Mouse (Mus musculus): Measurements from ENCODE around the gene Dnmt3a. TPM values are rescaled to one million over a fixed set of nuclear protein-coding genes. Genes with fewer than 3 reads are reported as not detected.
A peak's percentile ranks its signal among the peaks of the same experiment; 100 is the strongest.

Dnmt3a gene
- polyA plus RNA-seq, 1 experiment from 2014 or later: 13.3 TPM

- TF ChIP-seq CTCF (IDR thresholded peaks at IDR 0.05): no peak
- in situ Hi-C loops (cut with MboI; ENCODE audit: low pct_unique_long_range_greater_than_20kb): no loop called here
- DNase-seq (ENCODE audit: low read depth, low spot score) (no peak), ATAC-seq (no peak)
- ChIA-PET POLR2A (no interaction called here), CTCF (interaction anchor here (0.9 kb wide), 2 partner anchors 11 to 35 kb away, joined by 3 read pairs; partner anchors contain the start of gene Dnmt3a)
- H3K27me3 ChIP-seq: no peaks in the 10 kb centered on the region
Observed at GRCm38 (mm10) chr12:3817033-3817432, 11.2 kb downstream of the Dnmt3a start.

- CTCF ChIA-PET: interaction anchor here (0.9 kb wide), 1 partner anchor 36 kb away, joined by 3 read pairs; no protein-coding TSS in a partner anchor
- TF ChIP-seq CTCF (IDR thresholded peaks at IDR 0.05): no peak
- POLR2A ChIA-PET: interaction anchor here (1.6 kb wide), 1 partner anchor 8 kb away, joined by 4 read pairs; no protein-coding TSS in a partner anchor
- DNase-seq (ENCODE audit: low read depth, low spot score): no peak
- no peaks in the 10 kb centered on the region for H3K27me3 ChIP-seq
- ATAC-seq: no peak
- in situ Hi-C loops (cut with MboI; ENCODE audit: low pct_unique_long_range_greater_than_20kb): no loop called here
Observed at GRCm38 (mm10) chr12:3817566-3817965, 11.8 kb downstream of the Dnmt3a start.

- no peaks in the 10 kb centered on the region for H3K27me3 ChIP-seq
- in situ Hi-C loops (cut with MboI; ENCODE audit: low pct_unique_long_range_greater_than_20kb): no loop called here
- ATAC-seq (no peak), DNase-seq (ENCODE audit: low read depth, low spot score) (no peak)
- ChIA-PET POLR2A (no interaction called here), CTCF (no interaction called here)
- no peak for TF ChIP-seq CTCF (IDR thresholded peaks at IDR 0.05)
Observed at GRCm38 (mm10) chr12:3819899-3820298, 14.1 kb downstream of the Dnmt3a start.

GRCm38 (mm10) chr12:3823408-3823807 lies 17.6 kb downstream of the Dnmt3a start:
- ChIA-PET CTCF (no interaction called here), POLR2A (interaction anchor here (0.6 kb wide), 1 partner anchor 425 kb away, joined by 4 read pairs; no protein-coding TSS in a partner anchor)
- no peaks in the 10 kb centered on the region for H3K27me3 ChIP-seq
- no peak for ATAC-seq
- no peak for TF ChIP-seq CTCF (IDR thresholded peaks at IDR 0.05)
- no peak for DNase-seq (ENCODE audit: low read depth, low spot score)
- in situ Hi-C loops (cut with MboI; ENCODE audit: low pct_unique_long_range_greater_than_20kb): no loop called here

- no peak for TF ChIP-seq CTCF (IDR thresholded peaks at IDR 0.05)
- CTCF ChIA-PET: no interaction called here
- POLR2A ChIA-PET: interaction anchor here (0.9 kb wide), 2 partner anchors 9 to 14 kb away, joined by 4 read pairs; no protein-coding TSS in a partner anchor
- in situ Hi-C loops (cut with MboI; ENCODE audit: low pct_unique_long_range_greater_than_20kb): no loop called here
- no peaks in the 10 kb centered on the region for H3K27me3 ChIP-seq
- DNase-seq (ENCODE audit: low read depth, low spot score) (no peak), ATAC-seq (peak; percentile 51)
Observed at GRCm38 (mm10) chr12:3824906-3825713, 19.3 kb downstream of the Dnmt3a start.

DNA sequence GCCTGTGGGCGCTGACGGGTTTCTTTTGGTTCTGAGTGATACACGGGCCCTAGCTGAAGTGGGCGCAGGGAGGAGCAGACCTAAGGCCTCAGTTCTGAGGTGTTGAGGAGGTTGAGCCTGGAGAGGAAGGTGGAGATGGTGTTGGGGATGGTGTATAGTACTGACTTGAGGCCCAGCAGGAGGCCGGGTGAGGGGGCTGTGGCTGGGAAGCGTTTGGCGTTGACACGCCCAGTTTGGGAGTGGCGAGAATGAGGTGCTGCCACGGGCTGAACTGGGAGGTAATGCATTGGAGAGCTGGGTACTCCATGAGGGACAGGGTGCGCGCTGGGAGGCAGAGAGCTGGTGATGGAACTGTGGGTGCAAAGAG lies 19.9 kb downstream of the Dnmt3a start:
- in situ Hi-C loops (cut with MboI; ENCODE audit: low pct_unique_long_range_greater_than_20kb): no loop called here
- ATAC-seq: no peak
- no peaks in the 10 kb centered on the region for H3K27me3 ChIP-seq
- ChIA-PET POLR2A (interaction anchor here (0.9 kb wide), 1 partner anchor 9 kb away, joined by 4 read pairs; no protein-coding TSS in a partner anchor), CTCF (no interaction called here)
- TF ChIP-seq CTCF (IDR thresholded peaks at IDR 0.05): no peak
- DNase-seq (ENCODE audit: low read depth, low spot score): no peak

GRCm38 (mm10) chr12:3827771-3828170 lies 22.0 kb downstream of the Dnmt3a start:
- no peak for TF ChIP-seq CTCF (IDR thresholded peaks at IDR 0.05)
- ATAC-seq (no peak), DNase-seq (ENCODE audit: low read depth, low spot score) (no peak)
- in situ Hi-C loops (cut with MboI; ENCODE audit: low pct_unique_long_range_greater_than_20kb): no loop called here
- H3K27me3 ChIP-seq: no peaks in the 10 kb centered on the region
- CTCF ChIA-PET: no interaction called here
- POLR2A ChIA-PET: no interaction called here

- no peak for DNase-seq (ENCODE audit: low read depth, low spot score)
- POLR2A ChIA-PET: no interaction called here
- in situ Hi-C loops (cut with MboI; ENCODE audit: low pct_unique_long_range_greater_than_20kb): no loop called here
- TF ChIP-seq CTCF (IDR thresholded peaks at IDR 0.05): no peak
- H3K27me3 ChIP-seq: no peaks in the 10 kb centered on the region
- CTCF ChIA-PET: interaction anchor here (1.0 to 1.1 kb wide), 2 partner anchors 10 to 52 kb away, joined by 3 to 4 read pairs; no protein-coding TSS in a partner anchor
- no peak for ATAC-seq
Observed at GRCm38 (mm10) chr12:3833059-3833760, 27.4 kb downstream of the Dnmt3a start.

GRCm38 (mm10) chr12:3833851-3834273 lies 28.1 kb downstream of the Dnmt3a start:
- no peak for ATAC-seq
- no peak for TF ChIP-seq CTCF (IDR thresholded peaks at IDR 0.05)
- ChIA-PET CTCF (interaction anchor here (1.0 kb wide), 1 partner anchor 9 kb away, joined by 3 read pairs; no protein-coding TSS in a partner anchor), POLR2A (interaction anchor here (0.6 to 1.1 kb wide), 2 partner anchors 9 to 53 kb away, joined by 3 to 4 read pairs; no protein-coding TSS in a partner anchor)
- no peaks in the 10 kb centered on the region for H3K27me3 ChIP-seq
- no peak for DNase-seq (ENCODE audit: low read depth, low spot score)
- in situ Hi-C loops (cut with MboI; ENCODE audit: low pct_unique_long_range_greater_than_20kb): no loop called here

- in situ Hi-C loops (cut with MboI; ENCODE audit: low pct_unique_long_range_greater_than_20kb): no loop called here
- ChIA-PET POLR2A (interaction anchor here (0.6 to 1.1 kb wide), 2 partner anchors 9 to 52 kb away, joined by 3 to 4 read pairs; no protein-coding TSS in a partner anchor), CTCF (no interaction called here)
- H3K27me3 ChIP-seq: no peaks in the 10 kb centered on the region
- ATAC-seq (no peak), DNase-seq (ENCODE audit: low read depth, low spot score) (no peak)
- TF ChIP-seq CTCF (IDR thresholded peaks at IDR 0.05): no peak
Observed at GRCm38 (mm10) chr12:3834373-3835314, 28.8 kb downstream of the Dnmt3a start.
